Mouse (Mus musculus) intestine, embryonic 14.5 days (tissue): Measurements from ENCODE around the gene Gm28230. TPM values are rescaled to one million over a fixed set of nuclear protein-coding genes. Genes with fewer than 3 reads are reported as not detected.
A peak's percentile ranks its signal among the peaks of the same experiment; 100 is the strongest.

Source experiments
- ATAC-seq: fragments of 200-750 bp; cut with Nextera tagmentation; replicated peaks from 2 replicates; pipeline ENCODE4 v1.8.0; 2017; ENCODE audit warnings: low read depth, moderate number of reproducible peaks, moderate TSS enrichment, moderate library complexity; ENCODE audit not compliant: low FRiP score, low TSS enrichment
- DNase-seq: peaks from one replicate; pipeline ENCODE4 v3.0.0-alpha.2; 2018; ENCODE audit warnings: low spot score
- H3K27ac ChIP-seq: fragments of 300-500 bp; sonication (generic); 2 replicates; pipeline ENCODE4 v1.5.1; 2014; ENCODE audit warnings: low read depth, mild to moderate bottlenecking, control low read depth
- H3K27me3 ChIP-seq: fragments of 300-500 bp; sonication (generic); replicated peaks from 2 replicates; pipeline ENCODE4 v1.6.1; 2014; ENCODE audit warnings: low read length, control low read depth; ENCODE audit not compliant: control insufficient read depth, insufficient read depth
- H3K36me3 ChIP-seq: fragments of 300-500 bp; sonication (generic); 2 replicates; pipeline ENCODE4 v1.6.1; 2014; ENCODE audit warnings: low read length, control low read depth; ENCODE audit not compliant: control insufficient read depth, insufficient read depth
- H3K4me1 ChIP-seq: fragments of 300-500 bp; sonication (generic); replicated peaks from 2 replicates; pipeline ENCODE4 v1.6.1; 2014; ENCODE audit warnings: low read length, control low read depth, mixed read lengths; ENCODE audit not compliant: control insufficient read depth, insufficient read depth
- H3K4me2 ChIP-seq: fragments of 300-500 bp; sonication (generic); 2 replicates; pipeline ENCODE4 v1.6.1; 2014; ENCODE audit warnings: low read length
- H3K4me3 ChIP-seq: fragments of 300-500 bp; sonication (generic); 2 replicates; pipeline ENCODE4 v1.5.1; 2014; ENCODE audit warnings: low read depth, low read length, control low read depth, mixed read lengths
- H3K9ac ChIP-seq: fragments of 300-500 bp; sonication (generic); 2 replicates; pipeline ENCODE4 v1.6.1; 2014; ENCODE audit warnings: mild to moderate bottlenecking, low read length
- H3K9me3 ChIP-seq: fragments of 300-500 bp; sonication (generic); 2 replicates; pipeline ENCODE4 v1.6.1; 2016; ENCODE audit warnings: low read length, control low read depth; ENCODE audit not compliant: control insufficient read depth
- WGBS: fragments of 180-500 bp; shearing (Covaris S2); extraction: QIAGEN DNeasy Blood & Tissue Kit; methylation state at CpG from one replicate; pipeline ENCODE4 v1.1.7; 2014; 5-methylcytosine and 5-hydroxymethylcytosine counted together
- polyA plus RNA-seq: library from polyadenylated mRNA; unstranded; fragments of >200 nt; fragmentation: Nextera tagmentation; extraction: Ambion mirVana; gene quantifications from 2 replicates; pipeline ENCODE4 v1.2.1, GENCODE M21; 2014

Gene Gm28230
- polyA plus RNA-seq, 1 experiment from 2014 or later = 0.38 TPM

- Histone ChIP-seq H3K36me3 (no peaks in the 10 kb centered on the region), H3K9ac (peak overlapping the region; percentile 43), H3K4me3 (peak overlapping the region; percentile 23), H3K4me1 (peaks cover 3% of the 10 kb centered on the region; the same call in 1 of the 2 replicates), H3K27ac (peak overlapping the region; percentile 70; the same call in 1 of the 2 replicates), H3K9me3 (no peaks in the 10 kb centered on the region), H3K27me3 (peaks cover 97% of the 10 kb centered on the region), H3K4me2 (peak overlapping the region; percentile 49)
- ATAC-seq (no peak), DNase-seq (peak; percentile 74)
- 12% methylated on average over 42 of the region's 42 CpGs for WGBS
These were observed 9.5 kb downstream of the Gm28230 start for GRCm38 (mm10) chr2:74735851-74736687.

DNA sequence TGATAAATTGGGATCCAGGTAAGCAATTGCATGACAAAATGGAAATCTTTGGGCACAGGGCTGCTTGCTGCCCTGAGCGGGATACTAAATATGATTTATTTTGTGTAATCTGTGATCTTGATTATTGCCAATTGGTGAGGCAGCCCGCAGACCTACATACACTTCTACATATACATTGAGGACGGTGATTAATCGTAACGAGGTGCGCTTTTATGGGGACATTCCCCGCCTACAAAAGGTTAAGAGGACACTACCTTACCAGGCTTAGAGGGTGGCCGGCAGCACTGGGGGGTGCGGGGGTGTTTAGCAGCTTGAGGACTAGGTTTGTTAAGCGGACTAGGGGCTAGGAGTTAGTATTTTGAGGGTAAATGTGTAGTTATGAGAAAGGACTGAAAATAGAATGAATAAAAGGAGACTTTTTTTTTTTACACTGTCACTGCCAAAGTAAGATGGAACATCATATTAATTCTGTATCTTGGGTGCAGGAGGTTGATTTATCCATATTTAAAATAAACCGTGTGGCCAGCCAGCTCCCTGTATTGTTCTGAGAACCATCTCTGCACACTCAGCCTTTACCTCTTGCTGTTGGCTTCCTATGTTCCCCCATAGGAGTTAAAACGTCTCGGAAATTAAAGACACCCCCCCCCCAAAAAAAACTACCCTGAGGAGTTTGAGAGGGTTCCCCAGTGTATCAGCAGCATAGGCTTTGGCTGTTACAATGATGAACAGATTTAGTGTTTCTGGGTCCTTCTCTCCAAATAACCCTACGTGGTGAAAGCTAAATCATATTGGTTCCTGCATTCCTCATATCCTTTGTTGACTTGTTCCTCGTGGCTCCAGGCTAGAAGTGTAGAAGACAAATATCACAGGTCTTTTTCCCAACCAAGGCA, 10.4 kb downstream of the Gm28230 start:
- no peaks in the 10 kb centered on the region for H3K36me3 ChIP-seq
- H3K4me1 ChIP-seq = peaks cover 3% of the 10 kb centered on the region; the same call in 1 of the 2 replicates
- H3K9ac ChIP-seq = peak overlapping the region; percentile 43
- DNase-seq (peak; percentile 62), ATAC-seq (no peak)
- peak overlapping the region; percentile 23 for H3K4me3 ChIP-seq
- peaks cover 97% of the 10 kb centered on the region for H3K27me3 ChIP-seq
- H3K9me3 ChIP-seq = no peaks in the 10 kb centered on the region
- H3K4me2 ChIP-seq = peak overlapping the region; percentile 49; the same call in 1 of the 2 replicates
- H3K27ac ChIP-seq = peak overlapping the region; percentile 70; the same call in 1 of the 2 replicates
- 22% methylated on average over 15 of the region's 15 CpGs for WGBS

DNA sequence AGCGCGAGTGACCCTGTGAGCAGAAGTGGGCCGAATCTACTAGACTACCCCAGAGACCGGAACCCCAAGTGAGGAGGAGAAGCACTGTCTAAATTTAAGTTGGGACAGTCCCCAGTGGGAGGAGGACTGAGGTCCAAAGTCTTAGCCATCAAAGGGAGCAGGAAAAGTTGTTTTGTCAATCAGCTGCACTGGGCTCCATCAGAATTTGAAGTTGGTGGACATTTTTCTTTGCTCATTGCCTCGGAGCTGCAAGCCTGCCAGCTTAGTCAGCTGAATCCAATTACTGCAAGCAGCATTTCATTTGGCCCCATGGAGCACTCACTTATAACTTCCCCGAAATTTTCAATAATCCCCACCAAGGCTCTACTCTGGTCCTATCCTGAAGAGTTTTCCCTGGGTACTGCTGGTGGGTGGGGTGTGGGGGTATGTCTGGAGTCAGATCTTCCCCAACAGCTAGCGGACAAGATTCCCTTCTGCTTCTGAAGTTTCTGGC, 11.1 kb downstream of the Gm28230 start:
- Histone ChIP-seq H3K9me3 (no peaks in the 10 kb centered on the region), H3K4me3 (peak overlapping the region; percentile 23; the same call in 1 of the 2 replicates), H3K27ac (peak overlapping the region; percentile 60; the same call in 1 of the 2 replicates), H3K4me2 (peak overlapping the region; percentile 13), H3K9ac (peak overlapping the region; percentile 43), H3K36me3 (no peaks in the 10 kb centered on the region), H3K27me3 (peaks cover 97% of the 10 kb centered on the region), H3K4me1 (peaks cover 3% of the 10 kb centered on the region; the same call in 1 of the 2 replicates)
- ATAC-seq (no peak), DNase-seq (peak; percentile 67)
- 29% methylated on average over 7 of the region's 7 CpGs for WGBS

DNA sequence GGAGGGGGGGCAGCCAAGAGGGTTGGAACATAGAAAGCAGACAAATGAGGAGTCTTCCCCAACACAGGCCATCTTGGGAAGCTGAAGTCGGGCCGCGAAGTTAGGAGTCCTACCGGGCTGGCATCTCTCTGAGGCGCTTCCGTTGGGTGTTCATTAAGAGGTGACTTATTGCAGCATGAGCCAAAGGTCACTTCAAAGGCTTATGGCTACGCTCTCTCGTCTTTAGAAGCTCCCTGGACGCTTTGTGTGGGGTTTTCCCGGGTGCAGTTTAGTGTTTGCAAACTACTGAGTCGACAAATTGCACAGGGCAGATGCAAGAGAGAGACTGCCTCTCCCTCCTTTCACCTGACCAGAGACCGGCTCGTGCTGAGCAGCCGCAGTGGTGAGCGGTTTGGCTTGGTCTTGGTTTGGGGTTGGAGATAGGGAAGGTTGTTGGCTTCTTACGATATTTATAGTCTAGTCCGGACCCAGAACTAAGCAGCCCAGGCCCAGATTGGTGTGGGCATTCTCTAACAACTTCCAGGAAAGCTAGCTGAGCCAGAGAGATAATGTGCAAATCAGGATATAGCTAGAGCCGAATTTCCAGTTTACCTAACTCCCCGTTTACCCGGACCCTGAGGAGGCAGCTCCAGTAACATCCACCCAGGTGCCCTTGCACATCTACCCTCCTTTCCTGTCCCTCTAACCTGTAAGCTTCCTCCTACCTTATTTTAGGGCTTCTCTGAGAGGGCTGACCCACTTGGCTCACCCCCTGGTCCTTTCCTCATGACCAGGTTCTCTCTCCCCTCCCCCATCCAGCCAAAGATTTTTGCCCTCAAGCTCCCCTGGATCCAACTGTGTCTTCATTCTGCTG, 12.3 kb downstream of the Gm28230 start:
- H3K9me3 ChIP-seq = no peaks in the 10 kb centered on the region
- ATAC-seq (no peak), DNase-seq (peak; percentile 68)
- H3K27ac ChIP-seq = peak overlapping the region; percentile 47; the same call in 1 of the 2 replicates
- peak overlapping the region; percentile 23 for H3K9ac ChIP-seq
- H3K4me3 ChIP-seq = 0 out of 2 replicates have a peak overlapping the region, but pooled peaks have one; percentile 6
- H3K4me1 ChIP-seq = 0 out of 2 replicates have a peak, but pooled peaks cover 3% of the 10 kb centered on the region
- H3K36me3 ChIP-seq = no peaks in the 10 kb centered on the region
- H3K4me2 ChIP-seq = peak overlapping the region; percentile 16
- 8% methylated on average over 20 of the region's 20 CpGs for WGBS
- H3K27me3 ChIP-seq = peaks cover 88% of the 10 kb centered on the region

- peaks cover 88% of the 10 kb centered on the region for H3K27me3 ChIP-seq
- 0 out of 2 replicates have a peak overlapping the region, but pooled peaks have one; percentile 23 for H3K9ac ChIP-seq
These were observed 12.9 kb downstream of the Gm28230 start for GRCm38 (mm10) chr2:74739476-74739800.

DNA sequence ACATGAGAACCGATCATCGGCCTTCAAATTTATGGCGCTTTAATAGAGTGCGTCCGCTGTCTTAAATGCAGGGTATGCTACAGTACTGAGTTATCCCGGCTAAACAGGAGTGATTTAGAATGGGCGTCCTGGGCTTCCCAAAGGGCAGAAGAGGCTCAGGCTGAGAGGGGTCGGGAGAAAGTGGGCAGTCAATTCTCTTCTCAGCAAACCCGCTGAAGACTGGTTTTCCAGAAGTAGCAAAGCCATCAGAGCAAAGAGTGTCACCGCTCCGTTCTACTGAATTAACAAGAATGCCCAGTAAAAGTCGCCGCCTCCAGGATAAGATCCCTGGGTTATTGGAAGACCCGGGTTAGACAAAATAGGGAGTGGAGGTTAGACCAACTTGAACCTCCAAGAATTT, 13.3 kb downstream of the Gm28230 start:
- Histone ChIP-seq H3K4me3 (peak overlapping the region; percentile 25), H3K9me3 (no peaks in the 10 kb centered on the region), H3K27me3 (peaks cover 88% of the 10 kb centered on the region), H3K4me2 (peak overlapping the region; percentile 47), H3K4me1 (0 out of 2 replicates have a peak, but pooled peaks cover 3% of the 10 kb centered on the region), H3K9ac (peak overlapping the region; percentile 40), H3K27ac (peak overlapping the region; percentile 75), H3K36me3 (no peaks in the 10 kb centered on the region)
- no peak for ATAC-seq
- DNase-seq = no peak
- WGBS = 14% methylated on average over 14 of the region's 14 CpGs

More at GRCm38 (mm10) chr2:74739476-74739800, 12.9 kb downstream of the Gm28230 start:
- WGBS = 24% methylated on average over 2 of the region's 2 CpGs
- Histone ChIP-seq H3K4me1 (0 out of 2 replicates have a peak, but pooled peaks cover 3% of the 10 kb centered on the region), H3K4me2 (peak overlapping the region; percentile 47; the same call in 1 of the 2 replicates), H3K36me3 (no peaks in the 10 kb centered on the region), H3K4me3 (no peak overlapping the region), H3K9me3 (no peaks in the 10 kb centered on the region), H3K27ac (peak overlapping the region; percentile 47; the same call in 1 of the 2 replicates)
- ATAC-seq (no peak), DNase-seq (no peak)

- H3K36me3 ChIP-seq = no peaks in the 10 kb centered on the region
- peak overlapping the region; percentile 40 for H3K9ac ChIP-seq
- H3K4me3 ChIP-seq = peak overlapping the region; percentile 25
- H3K27ac ChIP-seq = peak overlapping the region; percentile 75
- H3K27me3 ChIP-seq = peaks cover 88% of the 10 kb centered on the region
- peak overlapping the region; percentile 47 for H3K4me2 ChIP-seq
- DNase-seq (peak; percentile 76), ATAC-seq (peak; percentile 54)
- 3% methylated on average over 43 of the region's 43 CpGs for WGBS
- H3K9me3 ChIP-seq = no peaks in the 10 kb centered on the region
- H3K4me1 ChIP-seq = 0 out of 2 replicates have a peak, but pooled peaks cover 3% of the 10 kb centered on the region
These were observed 14.0 kb downstream of the Gm28230 start for GRCm38 (mm10) chr2:74740311-74741091.
